Mouse (Mus musculus): ENCODE data around the gene Alkbh7.

Gene Alkbh7

GRCm38 (mm10) chr17:56997029-56997667 lies at the start of gene Alkbh7:
Gene Alkbh7, plus strand, starts transcription at chr17:56997339.
- peak; percentile 90 to 97 for DNase-seq (ENCODE audit: low spot score in 2 of 2)

- DNase-seq (ENCODE audit: low spot score in 2 of 2): peak; percentile 49 to 77
These were observed 46.2 kb upstream of the Alkbh7 start for GRCm38 (mm10) chr17:56950915-56951314.

GRCm38 (mm10) chr17:56952639-56953038 lies 44.5 kb upstream of the Alkbh7 start:
- DNase-seq (ENCODE audit: low spot score in 2 of 2): no peak

- DNase-seq (ENCODE audit: low spot score in 2 of 2): no peak
These were observed 42.3 kb upstream of the Alkbh7 start for GRCm38 (mm10) chr17:56954871-56955270.

- peak; percentile 36 to 79 for DNase-seq (ENCODE audit: low spot score in 2 of 2)
These were observed 39.2 kb upstream of the Alkbh7 start for GRCm38 (mm10) chr17:56957763-56958429.

GRCm38 (mm10) chr17:56958667-56959066 lies 38.5 kb upstream of the Alkbh7 start:
- no peak for DNase-seq (ENCODE audit: low spot score in 2 of 2)

- no peak for DNase-seq (ENCODE audit: low spot score in 2 of 2)
These were observed 35.3 kb upstream of the Alkbh7 start for GRCm38 (mm10) chr17:56961880-56962279.

- no peak for DNase-seq (ENCODE audit: low spot score in 2 of 2)
These were observed 34.3 kb upstream of the Alkbh7 start for GRCm38 (mm10) chr17:56962642-56963405.

GRCm38 (mm10) chr17:56963646-56964045 lies 33.5 kb upstream of the Alkbh7 start:
- DNase-seq (ENCODE audit: low spot score in 2 of 2): no peak

GRCm38 (mm10) chr17:56969321-56969720 lies 27.8 kb upstream of the Alkbh7 start:
- DNase-seq (ENCODE audit: low spot score in 2 of 2): no peak

- DNase-seq (ENCODE audit: low spot score in 2 of 2): no peak
These were observed 27.1 kb upstream of the Alkbh7 start for GRCm38 (mm10) chr17:56970081-56970480.

- no peak for DNase-seq (ENCODE audit: low spot score in 2 of 2)
These were observed 23.0 kb upstream of the Alkbh7 start for GRCm38 (mm10) chr17:56973956-56974707.

GRCm38 (mm10) chr17:56974708-56975240 lies 22.4 kb upstream of the Alkbh7 start:
- no peak for DNase-seq (ENCODE audit: low spot score in 2 of 2)

GRCm38 (mm10) chr17:56975391-56975790 lies 21.7 kb upstream of the Alkbh7 start:
- DNase-seq (ENCODE audit: low spot score in 2 of 2): no peak

- DNase-seq (ENCODE audit: low spot score in 2 of 2): no peak
These were observed 20.4 kb upstream of the Alkbh7 start for GRCm38 (mm10) chr17:56976531-56977390.

- DNase-seq (ENCODE audit: low spot score in 2 of 2): no peak
These were observed 17.6 kb upstream of the Alkbh7 start for GRCm38 (mm10) chr17:56979524-56979923.

GRCm38 (mm10) chr17:56981049-56981448 lies 16.1 kb upstream of the Alkbh7 start:
- DNase-seq (ENCODE audit: low spot score in 2 of 2): no peak

GRCm38 (mm10) chr17:56982013-56982412 lies 15.1 kb upstream of the Alkbh7 start, which contains the start of gene Acer1:
Gene Acer1, minus strand, starts transcription at chr17:56982126.
- no peak for DNase-seq (ENCODE audit: low spot score in 2 of 2)

- DNase-seq (ENCODE audit: low spot score in 2 of 2): no peak
These were observed 12.3 kb upstream of the Alkbh7 start for GRCm38 (mm10) chr17:56984886-56985285.

- DNase-seq (ENCODE audit: low spot score in 2 of 2): peak in 1 of 2 experiments; percentile 2
These were observed 11.5 kb upstream of the Alkbh7 start for GRCm38 (mm10) chr17:56985656-56986055.

Data from spleen, postnatal 10 days (tissue).